Mouse (Mus musculus) liver, embryonic 11.5 days (tissue): ENCODE results near the gene Slc2a9. TPM values are rescaled to one million over a fixed set of nuclear protein-coding genes. Genes with fewer than 3 reads are reported as not detected.

Experiments used
- ATAC-seq: fragments of 200-750 bp; cut with Nextera tagmentation; replicated peaks from 2 replicates; pipeline ENCODE4 v1.8.0; 2017; ENCODE audit warnings: moderate number of reproducible peaks, mild to moderate bottlenecking, moderate TSS enrichment, moderate library complexity; ENCODE audit not compliant: low FRiP score
- DNase-seq: peaks from one replicate; pipeline ENCODE4 v3.0.0-alpha.2; 2017; ENCODE audit warnings: low spot score
- H3K27ac ChIP-seq: fragments of 300-500 bp; sonication (generic); 2 replicates; pipeline ENCODE4 v1.5.1; 2014; ENCODE audit warnings: mild to moderate bottlenecking, low read depth, low read length, control low read depth
- H3K27me3 ChIP-seq: fragments of 300-500 bp; sonication (generic); replicated peaks from 2 replicates; pipeline ENCODE4 v1.6.1; 2014; ENCODE audit warnings: low read length, mixed read lengths; ENCODE audit not compliant: control insufficient read depth, insufficient read depth
- H3K36me3 ChIP-seq: fragments of 300-500 bp; sonication (generic); 2 replicates; pipeline ENCODE4 v1.6.1; 2014; ENCODE audit warnings: mild to moderate bottlenecking, low read length, moderate library complexity, mixed read lengths; ENCODE audit not compliant: control insufficient read depth, insufficient read depth
- H3K4me1 ChIP-seq: fragments of 300-500 bp; sonication (generic); replicated peaks from 2 replicates; pipeline ENCODE4 v1.6.1; 2014; ENCODE audit warnings: low read length, mixed read lengths; ENCODE audit not compliant: control insufficient read depth, insufficient read depth
- H3K4me2 ChIP-seq: fragments of 300-500 bp; sonication (generic); 2 replicates; pipeline ENCODE4 v1.6.1; 2014; ENCODE audit warnings: mild to moderate bottlenecking, control low read depth, moderate library complexity
- H3K4me3 ChIP-seq: fragments of 300-500 bp; sonication (generic); 2 replicates; pipeline ENCODE4 v1.5.1; 2014; ENCODE audit warnings: low read depth, low read length, control low read depth
- H3K9ac ChIP-seq: fragments of 300-500 bp; sonication (generic); 2 replicates; pipeline ENCODE4 v1.6.1; 2014; ENCODE audit warnings: low read depth, low read length, control low read depth
- H3K9me3 ChIP-seq: fragments of 300-500 bp; sonication (generic); 2 replicates; pipeline ENCODE4 v1.6.1; 2016; ENCODE audit warnings: low read length, inconsistent platforms, mixed read lengths; ENCODE audit not compliant: control insufficient read depth
- WGBS: fragments of 180-500 bp; shearing (Covaris S2); extraction: QIAGEN DNeasy Blood & Tissue Kit; methylation state at CpG from one replicate; pipeline ENCODE4 v1.1.7; 2014; 5-methylcytosine and 5-hydroxymethylcytosine counted together
- polyA plus RNA-seq: library from polyadenylated mRNA; unstranded; fragments of >200 nt; fragmentation: Nextera tagmentation; extraction: Ambion mirVana; gene quantifications from 2 replicates; pipeline ENCODE4 v1.2.1, GENCODE M21; 2014

The Slc2a9 gene
- polyA plus RNA-seq, 1 experiment from 2014 or later: 1.8 TPM

- WGBS: 73% methylated on average over 1 of the region's 1 CpGs
- no peak overlapping the region for H3K27ac ChIP-seq
- ATAC-seq (peak; percentile 42; the same call in 1 of the 2 replicates), DNase-seq (no peak)
- H3K36me3 ChIP-seq: peaks cover 74% of the 10 kb centered on the region
- no peaks in the 10 kb centered on the region for H3K9me3 ChIP-seq
- H3K4me2 ChIP-seq: no peak overlapping the region
- H3K4me3 ChIP-seq: no peak overlapping the region
- H3K27me3 ChIP-seq: no peaks in the 10 kb centered on the region
- no peak overlapping the region for H3K9ac ChIP-seq
- no peaks in the 10 kb centered on the region for H3K4me1 ChIP-seq
Observed at GRCm38 (mm10) chr5:38540898-38541297, 38.0 kb upstream of the Slc2a9 start.

- no peak overlapping the region for H3K4me2 ChIP-seq
- H3K9me3 ChIP-seq: no peaks in the 10 kb centered on the region
- no peaks in the 10 kb centered on the region for H3K27me3 ChIP-seq
- H3K27ac ChIP-seq: no peak overlapping the region
- H3K4me1 ChIP-seq: no peaks in the 10 kb centered on the region
- WGBS: 90% methylated on average over 8 of the region's 8 CpGs
- no peak overlapping the region for H3K4me3 ChIP-seq
- ATAC-seq: no peak
- no peak for DNase-seq
- H3K36me3 ChIP-seq: peaks cover 75% of the 10 kb centered on the region
- no peak overlapping the region for H3K9ac ChIP-seq
Observed at GRCm38 (mm10) chr5:38538508-38538907, 35.6 kb upstream of the Slc2a9 start.

GRCm38 (mm10) chr5:38537845-38538244 is 34.9 kb upstream of the Slc2a9 start:
- Histone ChIP-seq H3K9ac (no peak overlapping the region), H3K4me3 (no peak overlapping the region), H3K4me1 (no peaks in the 10 kb centered on the region), H3K27me3 (no peaks in the 10 kb centered on the region), H3K27ac (no peak overlapping the region), H3K36me3 (peaks cover 72% of the 10 kb centered on the region), H3K4me2 (no peak overlapping the region), H3K9me3 (no peaks in the 10 kb centered on the region)
- WGBS: 91% methylated on average over 4 of the region's 4 CpGs
- DNase-seq (no peak), ATAC-seq (no peak)

- H3K27ac ChIP-seq: no peak overlapping the region
- no peak overlapping the region for H3K9ac ChIP-seq
- H3K27me3 ChIP-seq: no peaks in the 10 kb centered on the region
- ATAC-seq (no peak), DNase-seq (no peak)
- H3K4me3 ChIP-seq: no peak overlapping the region
- 86% methylated on average over 3 of the region's 3 CpGs for WGBS
- H3K4me1 ChIP-seq: no peaks in the 10 kb centered on the region
- H3K4me2 ChIP-seq: no peak overlapping the region
- H3K9me3 ChIP-seq: no peaks in the 10 kb centered on the region
- H3K36me3 ChIP-seq: peaks cover 75% of the 10 kb centered on the region
Observed at GRCm38 (mm10) chr5:38536822-38537221, 33.9 kb upstream of the Slc2a9 start.

- no peaks in the 10 kb centered on the region for H3K9me3 ChIP-seq
Observed at GRCm38 (mm10) chr5:38532084-38532483, 29.1 kb upstream of the Slc2a9 start.

GRCm38 (mm10) chr5:38529724-38530428 is 26.9 kb upstream of the Slc2a9 start:
- Histone ChIP-seq H3K4me1 (no peaks in the 10 kb centered on the region), H3K4me3 (no peak overlapping the region), H3K4me2 (no peak overlapping the region), H3K27ac (no peak overlapping the region), H3K9me3 (no peaks in the 10 kb centered on the region), H3K9ac (no peak overlapping the region), H3K36me3 (peaks cover 63% of the 10 kb centered on the region), H3K27me3 (no peaks in the 10 kb centered on the region)
- 79% methylated on average over 6 of the region's 6 CpGs for WGBS
- DNase-seq (no peak), ATAC-seq (no peak; the same call in 1 of the 2 replicates)

More at GRCm38 (mm10) chr5:38532084-38532483, 29.1 kb upstream of the Slc2a9 start:
- Histone ChIP-seq H3K4me3 (no peak overlapping the region), H3K36me3 (peaks cover 81% of the 10 kb centered on the region), H3K27ac (no peak overlapping the region), H3K27me3 (no peaks in the 10 kb centered on the region), H3K4me1 (no peaks in the 10 kb centered on the region), H3K4me2 (no peak overlapping the region), H3K9ac (no peak overlapping the region)
- DNase-seq (no peak), ATAC-seq (no peak)
- 85% methylated on average over 4 of the region's 4 CpGs for WGBS

GRCm38 (mm10) chr5:38522977-38523376 is 20.0 kb upstream of the Slc2a9 start:
- no peaks in the 10 kb centered on the region for H3K4me1 ChIP-seq
- no peaks in the 10 kb centered on the region for H3K27me3 ChIP-seq
- H3K4me2 ChIP-seq: no peak overlapping the region
- DNase-seq (no peak), ATAC-seq (no peak)
- H3K27ac ChIP-seq: no peak overlapping the region
- no peak overlapping the region for H3K4me3 ChIP-seq
- 96% methylated on average over 5 of the region's 5 CpGs for WGBS
- H3K9ac ChIP-seq: no peak overlapping the region
- H3K9me3 ChIP-seq: no peaks in the 10 kb centered on the region
- H3K36me3 ChIP-seq: peaks cover 11% of the 10 kb centered on the region

GRCm38 (mm10) chr5:38520838-38521237 is 17.9 kb upstream of the Slc2a9 start:
- Histone ChIP-seq H3K4me3 (no peak overlapping the region), H3K36me3 (0 out of 2 replicates have a peak, but pooled peaks cover 2% of the 10 kb centered on the region)

GRCm38 (mm10) chr5:38516267-38516666 is 13.3 kb upstream of the Slc2a9 start:
- Histone ChIP-seq H3K9me3 (no peaks in the 10 kb centered on the region), H3K27ac (no peak overlapping the region), H3K4me2 (no peak overlapping the region), H3K27me3 (no peaks in the 10 kb centered on the region), H3K4me3 (no peak overlapping the region), H3K9ac (no peak overlapping the region), H3K36me3 (no peaks in the 10 kb centered on the region), H3K4me1 (peaks cover 16% of the 10 kb centered on the region)
- 33% methylated on average over 6 of the region's 6 CpGs for WGBS
- peak; percentile 54 for ATAC-seq
- no peak for DNase-seq

More at GRCm38 (mm10) chr5:38520838-38521237, 17.9 kb upstream of the Slc2a9 start:
- no peaks in the 10 kb centered on the region for H3K9me3 ChIP-seq
- WGBS: 50% methylated on average over 1 of the region's 1 CpGs
- H3K27ac ChIP-seq: no peak overlapping the region
- DNase-seq: no peak
- no peak overlapping the region for H3K9ac ChIP-seq
- H3K27me3 ChIP-seq: no peaks in the 10 kb centered on the region
- ATAC-seq: no peak
- H3K4me1 ChIP-seq: peaks cover 4% of the 10 kb centered on the region; the same call in 1 of the 2 replicates
- H3K4me2 ChIP-seq: no peak overlapping the region
